Mouse (Mus musculus) kidney, adult 2 months (tissue): Measurements from ENCODE around the gene Plekhm1. TPM values are rescaled to one million over a fixed set of nuclear protein-coding genes. Genes with fewer than 3 reads are reported as not detected.
"Not testable (repeated sequence)": the region's sequence is repeated elsewhere in the genome, so short reads cannot be mapped to it uniquely, and the experiment has no call there.

ENCODE experiments used
- DNase-seq: peaks from one replicate; pipeline ENCODE4 v3.0.0; 2021
- H3K27ac ChIP-seq: fragments of 200-500 bp; 2 replicates; pipeline ENCODE4 v1.5.1; 2012; ENCODE audit warnings: low read depth, low read length, control low read depth, inconsistent platforms; ENCODE audit not compliant: insufficient read depth
- H3K27me3 ChIP-seq: fragments of 200-500 bp; replicated peaks from 2 replicates; pipeline ENCODE4 v1.6.1; 2012; ENCODE audit warnings: mild to moderate bottlenecking, moderate library complexity, low read length, inconsistent platforms; ENCODE audit not compliant: control insufficient read depth, insufficient read depth
- H3K36me3 ChIP-seq: fragments of 200-500 bp; 2 replicates; pipeline ENCODE4 v1.6.1; 2012; ENCODE audit warnings: mild to moderate bottlenecking, moderate library complexity, low read length, inconsistent platforms; ENCODE audit not compliant: control insufficient read depth, insufficient read depth
- H3K4me1 ChIP-seq: fragments of 200-500 bp; 2 replicates; pipeline ENCODE4 v1.6.1; 2011; ENCODE audit warnings: low read length; ENCODE audit not compliant: control insufficient read depth, insufficient read depth
- H3K4me3 ChIP-seq: fragments of 200-500 bp; 2 replicates; pipeline ENCODE4 v1.5.1; 2011; ENCODE audit warnings: mild to moderate bottlenecking, low read depth, low read length, control low read depth; ENCODE audit not compliant: insufficient read depth
- CTCF ChIP-seq: fragments of 200-500 bp; conservative IDR thresholded peaks from 2 replicates; pipeline ENCODE4 v1.5.1; 2011; ENCODE audit warnings: low read depth, mild to moderate bottlenecking, control low read depth, low read length, moderate library complexity, mixed read lengths; ENCODE audit not compliant: insufficient read depth, insufficient read length
- POLR2A ChIP-seq: fragments of 200-500 bp; IDR thresholded peaks from one replicate; pipeline ENCODE4 v1.6.1; 2011; ENCODE audit warnings: low read depth, low read length, control low read depth
- WGBS: fragments of 180-500 bp; shearing (Covaris S2); methylation state at CpG from one replicate; pipeline ENCODE4 v1.1.7; 2018; 5-methylcytosine and 5-hydroxymethylcytosine counted together
- polyA plus RNA-seq: library from polyadenylated mRNA; depleted of rRNA; stranded (reverse); fragments of >200 nt; gene quantifications from 2 replicates; pipeline ENCODE4 v1.2.3, GENCODE M21; 2012

Plekhm1 gene
- polyA plus RNA-seq, 1 experiment = 21.9 TPM

DNA sequence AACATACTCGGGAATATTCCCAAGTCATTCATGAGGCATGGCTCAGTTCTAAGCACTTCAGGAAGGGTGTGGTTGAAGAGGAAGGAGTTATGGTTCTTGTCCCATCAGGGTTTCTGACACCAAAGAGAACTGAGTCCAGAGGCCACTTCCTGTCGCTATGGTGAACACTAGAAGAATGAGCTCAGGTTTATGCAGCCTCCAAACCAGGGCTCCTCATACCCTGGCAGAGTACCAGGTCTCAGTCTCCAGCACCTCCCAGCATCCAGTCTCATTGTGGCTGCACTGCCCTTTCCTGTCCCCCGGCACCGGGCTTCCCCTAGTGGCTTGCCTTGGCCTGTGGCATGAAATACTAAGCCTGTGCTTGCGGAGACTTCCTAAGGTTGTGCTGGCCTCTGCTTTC lies 6.7 kb upstream of the Plekhm1 start:
- TF ChIP-seq POLR2A (no peak), CTCF (no peak)
- Histone ChIP-seq H3K4me3 (no peak overlapping the region), H3K36me3 (no peaks in the 10 kb centered on the region), H3K27me3 (no peaks in the 10 kb centered on the region), H3K4me1 (no peaks in the 10 kb centered on the region), H3K27ac (no peak overlapping the region)
- peak; percentile 65 for DNase-seq
- 63% methylated on average over 5 of the region's 5 CpGs for WGBS

DNA sequence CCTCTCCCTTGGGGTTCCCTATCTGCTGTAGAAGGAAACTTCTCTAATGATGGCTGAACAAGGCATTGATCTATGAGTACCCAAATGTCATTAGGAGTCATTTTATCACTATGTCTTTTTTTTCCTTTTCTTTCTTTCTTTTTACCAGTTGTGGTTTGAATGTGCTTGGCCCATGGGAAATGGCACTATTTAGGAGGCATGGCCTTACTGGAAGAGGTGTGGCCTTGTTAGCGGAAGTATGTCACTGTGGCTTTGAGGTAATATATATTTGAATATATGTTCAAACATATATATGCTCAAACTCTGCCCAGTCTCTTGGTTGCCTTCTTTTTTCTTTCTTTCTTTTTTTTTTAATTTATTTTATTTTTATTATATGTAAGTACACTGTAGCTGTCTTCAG lies 1.0 kb upstream of the Plekhm1 start:
- whole genome bisulfite sequencing = 92% methylated on average over 1 of the region's 1 CpGs
- TF ChIP-seq CTCF (no peak), POLR2A (no peak)
- H3K4me3 ChIP-seq = no peak overlapping the region
- DNase-seq = no peak
- H3K4me1 ChIP-seq = peaks cover 9% of the 10 kb centered on the region; the same call in 1 of the 2 replicates
- no peaks in the 10 kb centered on the region for H3K36me3 ChIP-seq
- no peaks in the 10 kb centered on the region for H3K27me3 ChIP-seq
- H3K27ac ChIP-seq = no peak overlapping the region

DNA sequence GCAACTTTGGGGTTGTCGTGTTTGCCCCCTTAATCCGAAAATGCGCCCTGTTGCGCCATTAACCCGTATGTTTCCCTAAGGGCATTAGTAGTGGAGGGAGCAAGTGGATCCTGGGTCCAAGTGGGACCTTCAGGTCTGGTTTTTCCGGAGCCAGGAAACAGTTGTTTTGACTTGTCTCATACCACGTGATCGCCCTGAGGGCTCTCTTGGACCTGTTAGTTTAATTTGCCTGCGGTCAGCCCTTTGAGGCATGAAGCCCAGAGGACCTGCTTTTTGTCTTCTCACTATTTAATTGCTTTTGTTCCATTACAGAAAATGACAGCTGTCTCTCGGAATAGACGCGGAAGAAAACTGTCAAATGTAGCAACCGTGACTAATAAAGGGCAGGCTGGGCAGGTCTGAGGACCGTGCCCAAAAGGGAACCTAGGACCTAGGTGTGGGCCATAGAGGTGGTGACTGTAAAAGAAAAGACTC lies 500 bp upstream of the Plekhm1 start:
- WGBS = 3% methylated on average over 14 of the region's 14 CpGs
- DNase-seq = peak; percentile 81
- no peak for TF ChIP-seq POLR2A
- no peak for TF ChIP-seq CTCF
- Histone ChIP-seq H3K27me3 (no peaks in the 10 kb centered on the region), H3K4me3 (peak overlapping the region; percentile 94), H3K4me1 (peaks cover 9% of the 10 kb centered on the region; the same call in 1 of the 2 replicates), H3K27ac (peak overlapping the region; percentile 73), H3K36me3 (no peaks in the 10 kb centered on the region)

DNA sequence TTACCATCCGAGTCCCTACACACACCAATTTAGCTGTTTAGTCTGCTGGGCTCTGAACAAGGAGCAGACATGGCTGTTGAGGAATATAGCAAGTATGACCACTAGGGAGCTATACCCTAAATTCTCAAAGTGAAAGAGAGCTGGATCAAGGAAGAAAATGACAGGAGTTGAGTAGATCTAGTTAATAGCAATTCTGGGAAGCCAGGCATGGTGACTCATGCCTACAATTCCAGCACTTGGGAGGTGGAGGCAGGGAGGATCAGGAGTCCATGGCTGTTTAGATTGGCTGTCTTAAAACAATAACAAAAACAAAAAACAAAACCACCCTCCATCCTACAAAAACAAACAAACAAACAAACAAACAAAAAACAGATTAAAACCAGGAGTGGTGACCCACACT lies 1.2 kb downstream of the Plekhm1 start:
- no peaks in the 10 kb centered on the region for H3K27me3 ChIP-seq
- peaks cover 9% of the 10 kb centered on the region; the same call in 1 of the 2 replicates for H3K4me1 ChIP-seq
- DNase-seq = no peak
- no peak overlapping the region for H3K27ac ChIP-seq
- no peak for TF ChIP-seq POLR2A
- TF ChIP-seq CTCF = no peak
- no peak overlapping the region for H3K4me3 ChIP-seq
- no peaks in the 10 kb centered on the region for H3K36me3 ChIP-seq
- WGBS = 68% methylated on average over 1 of the region's 1 CpGs

DNA sequence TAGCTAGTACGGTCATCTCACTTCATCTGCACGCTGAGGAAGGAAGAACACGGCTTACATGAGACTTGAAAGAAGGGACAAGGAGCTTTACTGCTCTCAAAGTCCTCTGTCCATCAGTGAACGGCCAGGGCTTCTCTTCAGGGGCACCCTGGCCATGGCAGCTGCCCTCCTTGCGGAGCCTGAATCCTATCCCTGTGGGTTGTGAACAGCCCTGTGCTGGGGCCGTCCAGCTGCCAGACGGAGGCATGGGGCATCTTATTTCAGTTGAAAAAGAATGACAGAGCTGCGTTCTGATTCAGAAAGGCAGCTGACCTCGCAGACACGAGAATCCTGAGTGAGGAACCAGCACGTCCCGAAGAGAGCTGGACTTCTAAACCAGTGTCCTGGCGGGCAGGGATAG lies 3.6 kb downstream of the Plekhm1 start:
- Histone ChIP-seq H3K4me3 (no peak overlapping the region), H3K27ac (no peak overlapping the region), H3K36me3 (no peaks in the 10 kb centered on the region), H3K4me1 (peaks cover 16% of the 10 kb centered on the region; the same call in 1 of the 2 replicates), H3K27me3 (no peaks in the 10 kb centered on the region)
- no peak for DNase-seq
- WGBS = 90% methylated on average over 13 of the region's 13 CpGs
- TF ChIP-seq POLR2A (no peak), CTCF (no peak)

DNA sequence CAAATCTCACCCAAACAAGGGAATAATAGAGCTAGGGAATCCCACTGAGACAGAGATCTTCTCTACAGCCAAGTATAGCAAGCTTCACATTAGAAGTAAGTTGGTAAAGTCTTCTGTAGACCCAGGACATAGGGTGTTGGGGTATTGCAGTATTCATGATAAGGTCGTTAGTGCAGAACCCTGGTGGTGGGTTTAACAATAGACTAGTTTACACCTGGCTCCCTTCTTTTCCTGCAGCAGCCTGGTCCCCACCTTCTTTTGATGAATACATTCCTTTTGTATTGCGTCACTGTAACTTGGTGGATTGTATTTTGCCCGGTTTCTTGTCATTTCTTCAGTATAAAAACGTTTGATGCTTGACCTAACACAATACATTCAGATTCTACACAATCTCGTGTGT lies 5.4 kb downstream of the Plekhm1 start:
- not testable (repeated sequence) for DNase-seq

DNA sequence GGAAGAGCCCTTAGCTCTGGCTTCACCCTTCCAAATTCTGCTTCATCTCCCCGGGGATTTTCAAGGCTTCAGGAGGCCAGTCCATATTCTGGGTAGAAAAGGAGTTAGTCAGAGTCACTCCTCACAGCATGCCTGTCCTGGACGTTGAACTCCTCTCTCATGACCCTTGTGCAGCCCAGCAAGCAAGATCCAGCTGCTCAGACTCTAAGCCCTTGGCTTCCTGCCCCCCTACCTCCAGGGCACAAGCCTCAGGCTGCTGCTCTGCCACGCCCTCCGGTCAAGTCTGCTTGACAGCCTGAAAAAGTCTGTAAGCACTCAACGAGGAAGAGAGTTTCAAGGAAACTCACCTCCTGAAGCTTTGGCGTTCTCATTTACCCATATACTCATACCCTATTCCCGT lies 5.9 kb downstream of the Plekhm1 start:
- H3K4me1 ChIP-seq = peaks cover 18% of the 10 kb centered on the region; the same call in 1 of the 2 replicates
- no peaks in the 10 kb centered on the region for H3K27me3 ChIP-seq
- peak; percentile 95 for DNase-seq
- no peak overlapping the region for H3K27ac ChIP-seq
- H3K36me3 ChIP-seq = no peaks in the 10 kb centered on the region
- 29% methylated on average over 7 of the region's 7 CpGs for whole genome bisulfite sequencing
- TF ChIP-seq CTCF (no peak), POLR2A (no peak)
- H3K4me3 ChIP-seq = no peak overlapping the region

More for the DNA sequence above, 5.4 kb downstream of the Plekhm1 start:
- not testable (repeated sequence) for H3K27me3 ChIP-seq, H3K27ac ChIP-seq, H3K4me3 ChIP-seq, H3K36me3 ChIP-seq
- peaks cover 18% of the 10 kb centered on the region; the same call in 1 of the 2 replicates for H3K4me1 ChIP-seq
- WGBS = 46% methylated on average over 5 of the region's 5 CpGs
